Mouse (Mus musculus) liver, embryonic 12.5 days (tissue): ENCODE measurements around the gene Nat10. TPM values are rescaled to one million over a fixed set of nuclear protein-coding genes. Genes with fewer than 3 reads are reported as not detected.

Experiments used
- ATAC-seq: fragments of 200-750 bp; cut with Nextera tagmentation; 2 replicates; pipeline ENCODE4 v1.8.0; 2017; ENCODE audit warnings: moderate number of reproducible peaks, mild to moderate bottlenecking, moderate library complexity
- H3K27ac ChIP-seq: fragments of 300-500 bp; sonication (generic); 2 replicates; pipeline ENCODE4 v1.5.1; 2016; ENCODE audit warnings: mild to moderate bottlenecking
- H3K27me3 ChIP-seq: fragments of 300-500 bp; sonication (generic); replicated peaks from 2 replicates; pipeline ENCODE4 v1.6.1; 2016; ENCODE audit warnings: mild to moderate bottlenecking, moderate library complexity
- H3K36me3 ChIP-seq: fragments of 300-500 bp; sonication (generic); 2 replicates; pipeline ENCODE4 v1.6.1; 2016; ENCODE audit warnings: mild to moderate bottlenecking, moderate library complexity
- H3K4me1 ChIP-seq: fragments of 300-500 bp; sonication (generic); 2 replicates; pipeline ENCODE4 v1.6.1; 2016
- H3K4me2 ChIP-seq: fragments of 300-500 bp; sonication (generic); 2 replicates; pipeline ENCODE4 v1.6.1; 2016; ENCODE audit warnings: mild to moderate bottlenecking, moderate library complexity
- H3K4me3 ChIP-seq: fragments of 300-500 bp; sonication (generic); 2 replicates; pipeline ENCODE4 v1.5.1; 2016; ENCODE audit warnings: mild to moderate bottlenecking, moderate library complexity
- H3K9ac ChIP-seq: fragments of 300-500 bp; sonication (generic); 2 replicates; pipeline ENCODE4 v1.6.1; 2016; ENCODE audit warnings: mild to moderate bottlenecking, moderate library complexity
- H3K9me3 ChIP-seq: fragments of 300-500 bp; sonication (generic); replicated peaks from 2 replicates; pipeline ENCODE4 v1.6.1; 2016; ENCODE audit warnings: mild to moderate bottlenecking, moderate library complexity
- WGBS: fragments of 180-500 bp; shearing (Covaris S2); methylation state at CpG from one replicate; pipeline ENCODE4 v1.1.7; 2016; ENCODE audit not compliant: insufficient replicate concordance; 5-methylcytosine and 5-hydroxymethylcytosine counted together
- polyA plus RNA-seq: library from polyadenylated mRNA; unstranded; fragments of >200 nt; fragmentation: Nextera tagmentation; extraction: Ambion mirVana; gene quantifications from 2 replicates; pipeline ENCODE4 v1.2.1, GENCODE M21; 2016

Gene Nat10
- polyA plus RNA-seq, 1 experiment from 2014 or later, result 35.3 TPM

- WGBS, result 83% methylated on average over 4 of the region's 4 CpGs
- H3K9me3 ChIP-seq, result no peaks in the 10 kb centered on the region
- H3K9ac ChIP-seq, result no peak overlapping the region
- H3K36me3 ChIP-seq, result peaks cover 82% of the 10 kb centered on the region
- H3K4me3 ChIP-seq, result no peak overlapping the region
- H3K27me3 ChIP-seq, result no peaks in the 10 kb centered on the region
- no peak for ATAC-seq
- peaks cover 2% of the 10 kb centered on the region for H3K4me1 ChIP-seq
- no peak overlapping the region for H3K4me2 ChIP-seq
- no peak overlapping the region for H3K27ac ChIP-seq
Observed at GRCm38 (mm10) chr2:103784621-103785020, 23.6 kb upstream of the Nat10 start.

- Histone ChIP-seq H3K9me3 (no peaks in the 10 kb centered on the region), H3K9ac (no peak overlapping the region), H3K36me3 (peaks cover 29% of the 10 kb centered on the region), H3K4me3 (no peak overlapping the region), H3K27me3 (no peaks in the 10 kb centered on the region), H3K4me1 (peaks cover 29% of the 10 kb centered on the region), H3K27ac (0 out of 2 replicates have a peak overlapping the region, but pooled peaks have one; percentile 20), H3K4me2 (peak overlapping the region; percentile 77)
- no peak for ATAC-seq
- WGBS, result 51% methylated on average over 1 of the region's 1 CpGs
Observed at GRCm38 (mm10) chr2:103762492-103762891, 1.4 kb upstream of the Nat10 start.

- peak overlapping the region; percentile 55 for H3K9ac ChIP-seq
- no peak for ATAC-seq
- H3K27me3 ChIP-seq, result no peaks in the 10 kb centered on the region
- no peaks in the 10 kb centered on the region for H3K9me3 ChIP-seq
- H3K4me1 ChIP-seq, result peaks cover 29% of the 10 kb centered on the region
- peak overlapping the region; percentile 79 for H3K4me3 ChIP-seq
- 0 out of 2 replicates have a peak overlapping the region, but pooled peaks have one; percentile 80 for H3K27ac ChIP-seq
- peak overlapping the region; percentile 77 for H3K4me2 ChIP-seq
- WGBS, result 18% methylated on average over 4 of the region's 4 CpGs
- H3K36me3 ChIP-seq, result peaks cover 32% of the 10 kb centered on the region
Observed at GRCm38 (mm10) chr2:103761993-103762392, 923 bp upstream of the Nat10 start.

- H3K9ac ChIP-seq, result peak overlapping the region; percentile 76
- WGBS, result under 1% methylated on average over 12 of the region's 12 CpGs
- no peaks in the 10 kb centered on the region for H3K9me3 ChIP-seq
- no peaks in the 10 kb centered on the region for H3K27me3 ChIP-seq
- peak overlapping the region; percentile 80 for H3K27ac ChIP-seq
- H3K4me2 ChIP-seq, result peak overlapping the region; percentile 77
- H3K36me3 ChIP-seq, result peaks cover 33% of the 10 kb centered on the region
- peaks cover 29% of the 10 kb centered on the region for H3K4me1 ChIP-seq
- peak overlapping the region; percentile 79 for H3K4me3 ChIP-seq
- ATAC-seq, result no peak
Observed at GRCm38 (mm10) chr2:103760421-103760820, 649 bp downstream of the Nat10 start.

GRCm38 (mm10) chr2:103755458-103756085 lies 5.5 kb downstream of the Nat10 start:
- no peak overlapping the region for H3K9ac ChIP-seq
- no peaks in the 10 kb centered on the region for H3K27me3 ChIP-seq
- 76% methylated on average over 9 of the region's 9 CpGs for WGBS
- no peaks in the 10 kb centered on the region for H3K9me3 ChIP-seq
- H3K4me3 ChIP-seq, result no peak overlapping the region
- H3K4me2 ChIP-seq, result no peak overlapping the region
- no peak overlapping the region for H3K27ac ChIP-seq
- peaks cover 73% of the 10 kb centered on the region for H3K36me3 ChIP-seq
- peaks cover 12% of the 10 kb centered on the region for H3K4me1 ChIP-seq
- ATAC-seq, result no peak

GRCm38 (mm10) chr2:103754614-103755013 lies 6.5 kb downstream of the Nat10 start:
- Histone ChIP-seq H3K9ac (no peak overlapping the region), H3K9me3 (no peaks in the 10 kb centered on the region), H3K27me3 (no peaks in the 10 kb centered on the region), H3K36me3 (peaks cover 82% of the 10 kb centered on the region), H3K4me2 (no peak overlapping the region), H3K27ac (no peak overlapping the region), H3K4me1 (peaks cover 3% of the 10 kb centered on the region), H3K4me3 (no peak overlapping the region)
- no peak for ATAC-seq
- 70% methylated on average over 3 of the region's 3 CpGs for WGBS

GRCm38 (mm10) chr2:103751771-103752170 lies 9.3 kb downstream of the Nat10 start:
- peaks cover 11% of the 10 kb centered on the region for H3K4me1 ChIP-seq
- ATAC-seq, result no peak
- no peak overlapping the region for H3K4me2 ChIP-seq
- WGBS, result 82% methylated on average over 6 of the region's 6 CpGs
- H3K9me3 ChIP-seq, result no peaks in the 10 kb centered on the region
- no peak overlapping the region for H3K27ac ChIP-seq
- H3K36me3 ChIP-seq, result peaks cover 99% of the 10 kb centered on the region
- H3K4me3 ChIP-seq, result no peak overlapping the region
- H3K9ac ChIP-seq, result no peak overlapping the region
- H3K27me3 ChIP-seq, result no peaks in the 10 kb centered on the region

GRCm38 (mm10) chr2:103749091-103749490 lies 12.0 kb downstream of the Nat10 start:
- ATAC-seq, result no peak
- Histone ChIP-seq H3K4me2 (no peak overlapping the region), H3K9me3 (no peaks in the 10 kb centered on the region), H3K9ac (no peak overlapping the region), H3K4me3 (no peak overlapping the region), H3K36me3 (peaks cover 97% of the 10 kb centered on the region), H3K27ac (no peak overlapping the region), H3K4me1 (peaks cover 19% of the 10 kb centered on the region), H3K27me3 (no peaks in the 10 kb centered on the region)
- 77% methylated on average over 3 of the region's 3 CpGs for WGBS

GRCm38 (mm10) chr2:103747891-103748290 lies 13.2 kb downstream of the Nat10 start:
- Histone ChIP-seq H3K27ac (no peak overlapping the region), H3K4me3 (no peak overlapping the region), H3K36me3 (peaks cover 97% of the 10 kb centered on the region), H3K4me1 (peaks cover 19% of the 10 kb centered on the region), H3K4me2 (no peak overlapping the region), H3K9me3 (no peaks in the 10 kb centered on the region), H3K27me3 (no peaks in the 10 kb centered on the region), H3K9ac (no peak overlapping the region)
- 83% methylated on average over 9 of the region's 9 CpGs for WGBS
- ATAC-seq, result no peak

GRCm38 (mm10) chr2:103746761-103747160 lies 14.3 kb downstream of the Nat10 start:
- Histone ChIP-seq H3K4me3 (no peak overlapping the region), H3K9ac (no peak overlapping the region), H3K4me2 (no peak overlapping the region), H3K36me3 (peaks cover 98% of the 10 kb centered on the region), H3K27me3 (no peaks in the 10 kb centered on the region), H3K9me3 (no peaks in the 10 kb centered on the region), H3K27ac (no peak overlapping the region), H3K4me1 (peaks cover 19% of the 10 kb centered on the region)
- ATAC-seq, result peak; percentile 61
- whole genome bisulfite sequencing, result 72% methylated on average over 2 of the region's 2 CpGs

- H3K27ac ChIP-seq, result no peak overlapping the region
- H3K4me2 ChIP-seq, result no peak overlapping the region
- peaks cover 19% of the 10 kb centered on the region for H3K4me1 ChIP-seq
- H3K4me3 ChIP-seq, result no peak overlapping the region
- no peak for ATAC-seq
- no peaks in the 10 kb centered on the region for H3K27me3 ChIP-seq
- 69% methylated on average over 2 of the region's 2 CpGs for WGBS
- H3K36me3 ChIP-seq, result peaks cover 98% of the 10 kb centered on the region
- no peak overlapping the region for H3K9ac ChIP-seq
- no peaks in the 10 kb centered on the region for H3K9me3 ChIP-seq
Observed at GRCm38 (mm10) chr2:103746096-103746495, 15.0 kb downstream of the Nat10 start.

GRCm38 (mm10) chr2:103745481-103745880 lies 15.6 kb downstream of the Nat10 start:
- peaks cover 98% of the 10 kb centered on the region for H3K36me3 ChIP-seq
- H3K27me3 ChIP-seq, result no peaks in the 10 kb centered on the region
- H3K9me3 ChIP-seq, result no peaks in the 10 kb centered on the region
- no peak for ATAC-seq
- H3K27ac ChIP-seq, result no peak overlapping the region
- H3K4me1 ChIP-seq, result peaks cover 19% of the 10 kb centered on the region
- no peak overlapping the region for H3K4me2 ChIP-seq
- H3K9ac ChIP-seq, result no peak overlapping the region
- H3K4me3 ChIP-seq, result no peak overlapping the region
- 78% methylated on average over 5 of the region's 5 CpGs for WGBS

GRCm38 (mm10) chr2:103743988-103744387 lies 17.1 kb downstream of the Nat10 start:
- no peak overlapping the region for H3K9ac ChIP-seq
- H3K4me1 ChIP-seq, result peaks cover 19% of the 10 kb centered on the region
- WGBS, result 76% methylated on average over 7 of the region's 7 CpGs
- no peaks in the 10 kb centered on the region for H3K9me3 ChIP-seq
- no peak for ATAC-seq
- no peak overlapping the region for H3K4me2 ChIP-seq
- no peak overlapping the region for H3K27ac ChIP-seq
- no peaks in the 10 kb centered on the region for H3K27me3 ChIP-seq
- peaks cover 97% of the 10 kb centered on the region for H3K36me3 ChIP-seq
- no peak overlapping the region for H3K4me3 ChIP-seq
